Mouse (Mus musculus): Measurements from ENCODE around the gene Gm17728. TPM values are rescaled to one million over a fixed set of nuclear protein-coding genes. Genes with fewer than 3 reads are reported as not detected.

Gm17728 gene
- total and polyA plus RNA-seq, 3 experiments = 3.2 TPM; not detected in 2

GRCm38 (mm10) chr17:9460904-9461303, 39.0 kb downstream of the Gm17728 start:
- Histone ChIP-seq H3K9ac (ENCODE audit: control insufficient read depth, low read depth, low read length, poor library complexity, severe bottlenecking) (no peak overlapping the region), H3K27ac (ENCODE audit: control insufficient read depth, low read depth, low read length) (no peak overlapping the region), H3K79me2 (ENCODE audit: control insufficient read depth, insufficient read depth, low read length, poor library complexity) (no peaks in the 10 kb centered on the region), H3K4me1 (ENCODE audit: control insufficient read depth in 1 of 2, insufficient read depth in 2 of 2, low read length in 2 of 2) (no peaks in the 10 kb centered on the region), H3K9me3 (replicated peaks; ENCODE audit: insufficient read depth, low read length) (no peaks in the 10 kb centered on the region), H3K36me3 (ENCODE audit: control insufficient read depth in 1 of 2, insufficient read depth in 2 of 2, low read length in 2 of 2) (no peaks in the 10 kb centered on the region), H3K27me3 (ENCODE audit: control insufficient read depth in 1 of 2, insufficient read depth in 2 of 2, low read length in 2 of 2) (no peaks in the 10 kb centered on the region; a peak in 1 of 4 replicates), H3K4me3 (ENCODE audit: control insufficient read depth in 1 of 2, insufficient read depth in 1 of 2, low read depth in 2 of 2, low read length in 2 of 2) (no peak overlapping the region)
- DNase-seq (ENCODE audit: low read depth, low spot score) = no peak
- TF ChIP-seq MXI1 (IDR thresholded peaks at IDR 0.05; ENCODE audit: low read depth, low read length) = no peak
- no peak for TF ChIP-seq MYB (IDR thresholded peaks at IDR 0.05; ENCODE audit: low read depth, low read length)
- TF ChIP-seq TBP (IDR thresholded peaks at IDR 0.05; ENCODE audit: low read depth, low read length) = no peak
- TF ChIP-seq KAT2A (conservative IDR thresholded peaks at IDR 0.05; ENCODE audit: low read depth, low read length) = no peak
- TF ChIP-seq MAX (IDR thresholded peaks at IDR 0.05; ENCODE audit: low read length) = no peak
- TF ChIP-seq ZNF384 (IDR thresholded peaks at IDR 0.05; ENCODE audit: low read depth, low read length) = no peak
- no peak for TF ChIP-seq SIN3A (IDR thresholded peaks at IDR 0.05; ENCODE audit: low read length)

Other genes with a start within 250 kb of the Gm17728 start
- gene Pabpc6, start 247.7 kb downstream of the Gm17728 start, total RNA-seq (2012; rRNA removed) = not detected in 2 replicates
- gene Pabpc6, start 247.7 kb downstream of the Gm17728 start, polyA plus RNA-seq (2012; ENCODE audit: insufficient read depth in 1 of 2, insufficient read length in 2 of 2, low read depth in 1 of 2, low replicate concordance in 2 of 2, missing spikeins in 1 of 2) = not detected